Mouse (Mus musculus): ENCODE measurements at regions not wholly inside any gene's neighbourhood (a gene's known extent, or its start where the extent isn't known, plus 50 kb on each side); places are given as distances from the start of the nearest gene placed in this dataset.

DNA sequence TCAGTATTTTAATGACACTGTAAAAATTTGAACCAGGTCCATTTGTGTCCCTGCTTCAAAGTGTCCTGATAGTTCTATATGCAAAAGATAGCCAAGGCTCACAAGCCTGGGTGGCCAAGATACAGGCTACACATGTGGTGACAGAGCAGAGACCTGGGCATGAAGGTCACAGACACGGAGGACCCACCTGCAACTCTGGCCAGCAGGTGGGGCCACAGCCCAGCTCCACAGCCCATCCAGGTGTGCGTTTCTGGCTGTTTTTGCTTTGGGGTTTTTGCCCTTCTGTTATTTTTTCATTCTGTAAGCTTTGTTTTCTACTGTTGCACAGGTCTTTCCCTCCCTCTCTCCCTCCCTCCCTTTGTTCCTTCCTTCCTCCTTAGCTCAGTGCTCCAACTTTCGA lies 399.4 kb upstream of the Rora start:
- Histone ChIP-seq H3K27me3 (replicated peaks) (no peaks in the 10 kb centered on the region), H3K4me2 (ENCODE audit: insufficient read depth, low read depth, poor library complexity, severe bottlenecking) (no peak overlapping the region), H3K4me1 (ENCODE audit: control insufficient read depth in 1 of 2, insufficient read depth in 2 of 2) (no peaks in the 10 kb centered on the region), H3K36me3 (replicated peaks in 1 of 2; ENCODE audit: control insufficient read depth in 1 of 2, insufficient read depth in 1 of 2, low read length in 1 of 2) (no peaks in the 10 kb centered on the region), H3K9ac (ENCODE audit: insufficient read depth, low read depth) (no peak overlapping the region), H3K4me3 (replicated peaks in 1 of 3; ENCODE audit: low read depth in 2 of 3, low read length in 2 of 3, poor library complexity in 1 of 3) (no peak overlapping the region), H3K27ac (ENCODE audit: insufficient read depth, low read depth) (no peak overlapping the region), H3K9me3 (replicated peaks; ENCODE audit: low read length) (peaks cover 56% of the 10 kb centered on the region), H3K79me2 (replicated peaks; ENCODE audit: control insufficient read depth, extremely low read depth, insufficient read depth, poor library complexity, severe bottlenecking) (no peaks in the 10 kb centered on the region)
- in situ Hi-C loops (cut with MboI; ENCODE audit: low pct_ligation_motif_present, low pct_unique_long_range_greater_than_20kb, low sequenced_read_pairs) (no loop called here), dilution Hi-C loops (cut with MboI; ENCODE audit: extremely low pct_ligation_motif_present, extremely low pct_unique_long_range_greater_than_20kb, low sequenced_read_pairs) (no loop called here)
- TF ChIP-seq GABPA (IDR thresholded peaks at IDR 0.05; ENCODE audit: insufficient replicate concordance, low read depth, low read length), result no peak
- TF ChIP-seq RAD21 (IDR thresholded peaks at IDR 0.05; ENCODE audit: low read depth, low read length), result no peak
- TF ChIP-seq SMC3 (IDR thresholded peaks at IDR 0.05; ENCODE audit: low read depth, low read length), result no peak
- no peak for TF ChIP-seq ZKSCAN1 (IDR thresholded peaks at IDR 0.05; ENCODE audit: borderline replicate concordance, low read depth, low read length)
- TF ChIP-seq NELFE (IDR thresholded peaks at IDR 0.05; ENCODE audit: low read depth, low read length), result no peak
- TF ChIP-seq USF2 (conservative IDR thresholded peaks at IDR 0.05; ENCODE audit: low read depth, low read length), result no peak
- no peak for TF ChIP-seq MXI1 (IDR thresholded peaks at IDR 0.05; ENCODE audit: low read depth, low read length)
- TF ChIP-seq JUND (conservative IDR thresholded peaks at IDR 0.05; ENCODE audit: low read depth, low read length), result no peak
- no peak for TF ChIP-seq IRF4 (IDR thresholded peaks at IDR 0.05; ENCODE audit: low read depth, low read length)
- DNase-seq (ENCODE audit: extremely low read depth), result no peak

DNA sequence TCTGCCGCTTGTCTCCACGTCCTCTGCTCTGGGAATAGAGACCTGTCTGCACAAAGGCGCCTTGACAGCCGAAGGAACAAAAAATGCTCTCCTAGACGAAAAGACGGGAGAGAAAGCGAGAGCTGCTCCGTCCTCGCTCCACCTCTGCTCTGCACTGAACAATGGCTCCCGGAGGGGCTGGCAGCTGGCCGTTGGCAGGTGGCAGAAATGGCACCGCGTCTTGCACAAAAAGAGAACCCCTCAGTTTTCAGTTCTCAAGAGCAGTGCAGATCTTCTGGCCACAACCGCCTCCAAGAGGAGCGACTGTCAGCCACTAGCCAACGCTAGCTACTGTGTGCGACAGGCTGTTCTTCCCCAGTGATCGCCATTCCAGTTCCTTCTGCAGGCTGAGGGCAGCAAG lies 385.0 kb upstream of the Rora start:
- H3K27ac ChIP-seq (ENCODE audit: insufficient read depth, low read depth), result no peak overlapping the region
- H3K9me3 ChIP-seq (replicated peaks; ENCODE audit: low read length), result peaks cover 70% of the 10 kb centered on the region
- no peaks in the 10 kb centered on the region for H3K36me3 ChIP-seq (replicated peaks in 1 of 2; ENCODE audit: control insufficient read depth in 1 of 2, insufficient read depth in 1 of 2, low read length in 1 of 2)
- H3K4me2 ChIP-seq (ENCODE audit: insufficient read depth, low read depth, poor library complexity, severe bottlenecking), result no peak overlapping the region
- no peak for DNase-seq (ENCODE audit: extremely low read depth)
- dilution Hi-C loops (cut with MboI; ENCODE audit: extremely low pct_ligation_motif_present, extremely low pct_unique_long_range_greater_than_20kb, low sequenced_read_pairs), result no loop called here
- H3K9ac ChIP-seq (ENCODE audit: insufficient read depth, low read depth), result no peak overlapping the region
- H3K4me1 ChIP-seq (ENCODE audit: control insufficient read depth in 1 of 2, insufficient read depth in 2 of 2), result no peaks in the 10 kb centered on the region
- H3K4me3 ChIP-seq (replicated peaks in 1 of 3; ENCODE audit: low read depth in 2 of 3, low read length in 2 of 3, poor library complexity in 1 of 3), result no peak overlapping the region
- no peaks in the 10 kb centered on the region for H3K79me2 ChIP-seq (replicated peaks; ENCODE audit: control insufficient read depth, extremely low read depth, insufficient read depth, poor library complexity, severe bottlenecking)
- no peak for TF ChIP-seq SMC3 (IDR thresholded peaks at IDR 0.05; ENCODE audit: low read depth, low read length)
- no peak for TF ChIP-seq CTCF (conservative IDR thresholded peaks at IDR 0.05 in 1 of 2, IDR thresholded peaks at IDR 0.05 in 1 of 2; ENCODE audit: low read depth in 2 of 2, low read length in 2 of 2)
- TF ChIP-seq KAT2A (IDR thresholded peaks at IDR 0.05; ENCODE audit: insufficient replicate concordance, low read length), result no peak
- TF ChIP-seq HCFC1 (IDR thresholded peaks at IDR 0.05; ENCODE audit: low read depth, low read length), result no peak
- no peak for TF ChIP-seq E2F4 (IDR thresholded peaks at IDR 0.05; ENCODE audit: insufficient replicate concordance, low read depth, low read length)
- no peak for TF ChIP-seq TBP (conservative IDR thresholded peaks at IDR 0.05; ENCODE audit: low read depth, low read length)
- in situ Hi-C loops (cut with MboI; ENCODE audit: low pct_ligation_motif_present, low pct_unique_long_range_greater_than_20kb, low sequenced_read_pairs), result no loop called here
- no peaks in the 10 kb centered on the region for H3K27me3 ChIP-seq (replicated peaks)
